Mouse (Mus musculus): Measurements from ENCODE around the gene B230217C12Rik.

- TF ChIP-seq CTCF (IDR thresholded peaks at IDR 0.05; ENCODE audit: insufficient read depth, low read depth, low read length) (no peak), POLR2A (IDR thresholded peaks at IDR 0.05; ENCODE audit: insufficient read depth, low read depth, low read length) (no peak)
Observed at GRCm38 (mm10) chr11:97877341-97877740, 36.8 kb downstream of the B230217C12Rik start.

Measured in olfactory bulb, adult 2 months (tissue).